Mouse (Mus musculus) lung, adult 2 months (tissue): Measurements from ENCODE around the gene Itpk1.

ENCODE experiments used
- CTCF ChIP-seq: fragments of 200-500 bp; IDR thresholded peaks from 2 replicates; pipeline ENCODE4 v1.5.1; 2011; ENCODE audit warnings: mild to moderate bottlenecking, low read length, control low read depth; ENCODE audit not compliant: insufficient read depth
- POLR2A ChIP-seq: fragments of 200-500 bp; IDR thresholded peaks from 2 replicates; pipeline ENCODE4 v1.6.1; 2011; ENCODE audit warnings: low read depth, mild to moderate bottlenecking, control low read depth, low read length, borderline replicate concordance; ENCODE audit errors: extremely low read depth

DNA sequence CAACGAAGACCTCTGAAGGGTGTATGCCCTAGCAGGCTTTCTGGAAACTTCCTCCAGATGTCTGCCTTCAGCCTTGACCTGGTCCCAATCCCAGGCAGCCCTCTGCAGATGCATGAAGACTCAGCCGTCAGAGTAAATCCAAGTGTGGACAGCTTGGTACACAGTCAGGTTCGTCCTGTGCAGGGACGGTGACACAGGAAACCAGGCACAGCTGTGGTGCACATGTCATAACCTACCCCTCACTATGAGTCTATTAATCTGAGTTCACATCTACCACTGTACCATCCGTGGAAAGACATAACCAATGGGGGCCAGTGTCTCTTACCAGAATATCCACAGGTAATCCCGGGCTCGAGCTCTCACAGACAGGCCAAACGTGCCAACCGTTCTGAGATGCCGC, 30.2 kb downstream of the Itpk1 start:
- TF ChIP-seq CTCF (no peak), POLR2A (no peak)
